9 mouse cellular contexts compared by ENCODE assay signal in genomic region chr10:75798176-75798696, GRCm38 (mm10). TPM values are rescaled to one million over a fixed set of nuclear protein-coding genes. Genes with fewer than 3 reads are reported as not detected.
DNase-seq lines count a peak whose midpoint lies in the region; ATAC-seq and TF ChIP-seq lines count a peak whose summit lies in the region.
"Had no signal": no experiment of that assay in that cellular context is flagged by ENCODE, and none has a peak within 500 bp of the region (broad histone marks: within the 10 kb centered on the region; RNA-seq: fewer than 3 reads in every experiment).

Gene Gstt1 (minus strand): TSS chr10:75798584.

- H3K4me2 ChIP-seq in forebrain, postnatal 0 days (ENCODE audit: low read depth): peak within 1 kb of the TSS; percentile 65
- H3K4me2 ChIP-seq in hindbrain, embryonic 11.5 days (replicated peaks; ENCODE audit: low read depth, low read length): peak within 1 kb of the TSS; percentile 78

- no peaks in the 10 kb centered on the region for H3K36me3 ChIP-seq in forebrain, postnatal 0 days (ENCODE audit: insufficient read depth)
- no peaks in the 10 kb centered on the region for H3K36me3 ChIP-seq in hindbrain, embryonic 11.5 days (ENCODE audit: control insufficient read depth, insufficient read depth, low read length)

- peak; percentile 9; the same call in 1 of the 2 replicates for TF ChIP-seq CTCF in forebrain, postnatal 0 days (IDR thresholded peaks at IDR 0.05; ENCODE audit: low read depth)

- H3K9ac ChIP-seq in forebrain, postnatal 0 days: peak within 1 kb of the TSS; percentile 51
- H3K9ac ChIP-seq in hindbrain, embryonic 11.5 days (ENCODE audit: low read depth, low read length): peak within 1 kb of the TSS; percentile 61

- ATAC-seq in frontal cortex, adult (ENCODE audit: low TSS enrichment): peak; percentile 69
- peak; percentile 58 for ATAC-seq in forebrain, postnatal 0 days
- ATAC-seq in hindbrain, embryonic 11.5 days (ENCODE audit: low FRiP score): no peak

- H3K27ac ChIP-seq in forebrain, postnatal 0 days (ENCODE audit: low read depth, low read length): peak within 1 kb of the TSS; percentile 45
- no peak within 1 kb of the TSS for H3K27ac ChIP-seq in hindbrain, embryonic 11.5 days (ENCODE audit: low read depth, low read length)

- H3K4me3 ChIP-seq in forebrain, postnatal 0 days (ENCODE audit: low read depth, low read length): peak within 1 kb of the TSS; percentile 40
- peak within 1 kb of the TSS; percentile 37 for H3K4me3 ChIP-seq in hindbrain, embryonic 11.5 days (ENCODE audit: low read depth, low read length)

- no peaks in the 10 kb centered on the region for H3K27me3 ChIP-seq in forebrain, postnatal 0 days (ENCODE audit: insufficient read depth, low read length)
- H3K27me3 ChIP-seq in hindbrain, embryonic 11.5 days (ENCODE audit: control insufficient read depth, insufficient read depth, low read length): peaks cover 4% of the 10 kb centered on the region; the same call in 1 of the 2 replicates

- 1% methylated on average over 18 of the region's 18 CpGs for WGBS in forebrain, postnatal 0 days
- WGBS in hindbrain, embryonic 11.5 days: 2% methylated on average over 18 of the region's 18 CpGs

- H3K9me3 ChIP-seq in forebrain, postnatal 0 days (ENCODE audit: low read length): no peaks in the 10 kb centered on the region
- H3K9me3 ChIP-seq in hindbrain, embryonic 11.5 days (ENCODE audit: control insufficient read depth, low read length): no peaks in the 10 kb centered on the region

- DNase-seq in frontal cortex, postnatal 25 days (ENCODE audit: low spot score in 2 of 2): no peak
- peak; percentile 76 to 80 for DNase-seq in cerebellum, adult 18-20 months
- DNase-seq in forebrain, postnatal 0 days: peak; percentile 40
- peak; percentile 61 for DNase-seq in hindbrain, embryonic 11.5 days (ENCODE audit: low spot score)
- DNase-seq in layer of hippocampus, adult 9-11 months: peak; percentile 17
- peak; percentile 72 to 78 for DNase-seq in lung, postnatal 4 days
- peak; percentile 66 for DNase-seq in spleen, adult 12 weeks (ENCODE audit: low spot score)

- H3K4me1 ChIP-seq in forebrain, postnatal 0 days (ENCODE audit: insufficient read depth): 0 out of 2 replicates have a peak, but pooled peaks cover 9% of the 10 kb centered on the region
- peaks cover 4% of the 10 kb centered on the region for H3K4me1 ChIP-seq in hindbrain, embryonic 11.5 days (replicated peaks; ENCODE audit: control insufficient read depth, insufficient read depth, low read length)

RNA-seq across cellular contexts. Expression of gene Gstt1, which starts in this region (rescaled TPM):
- total RNA-seq in forebrain, postnatal 0 days (2014; rRNA removed): 19.2 and 22.8 TPM in 2 replicates
- polyA plus RNA-seq in forebrain, postnatal 0 days (2015; fragmentation: Nextera tagmentation; extraction: Ambion mirVana): 18.6 and 21.3 TPM in 2 replicates
- 5.0 and 5.6 TPM in 2 replicates for polyA plus RNA-seq in hindbrain, embryonic 11.5 days (2014; fragmentation: Nextera tagmentation; extraction: Ambion mirVana)
- total RNA-seq: neutrophil, adult 5-6 weeks had no signal

Comparison
In these comparisons a context has a peak if more than half of its experiments do, and no peak if none do; other contexts are left out.
1. DNase-seq: peak in cerebellum, adult 18-20 months (2 of 2), forebrain, postnatal 0 days (single experiment), hindbrain, embryonic 11.5 days (single experiment), layer of hippocampus, adult 9-11 months (single experiment), lung, postnatal 4 days (2 of 2) and spleen, adult 12 weeks (single experiment); none in frontal cortex, postnatal 25 days (0 of 2).